Mouse (Mus musculus): ENCODE measurements around the gene Arhgap23. TPM values are rescaled to one million over a fixed set of nuclear protein-coding genes. Genes with fewer than 3 reads are reported as not detected.

Gene Arhgap23
- polyA plus RNA-seq, 1 experiment from 2014 or later = 7.9 TPM

DNA sequence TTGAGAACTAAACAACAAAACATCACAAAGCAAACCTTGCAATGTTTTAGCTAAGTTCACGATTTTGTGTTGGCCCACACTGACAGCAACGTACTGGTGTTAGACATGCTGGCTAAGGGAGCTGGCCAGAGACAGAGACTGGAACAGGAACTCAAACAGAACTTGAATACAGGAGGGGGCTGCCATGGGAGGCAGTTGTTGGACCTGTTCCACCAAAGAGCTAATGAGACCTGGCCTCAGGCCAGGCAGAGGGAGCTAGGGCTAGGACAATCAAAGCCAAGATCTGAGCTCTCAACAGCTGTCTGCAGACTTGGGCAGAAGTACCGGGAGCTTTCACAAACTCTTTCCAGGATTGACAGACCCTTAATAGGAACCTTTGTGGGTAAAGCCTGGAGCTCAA, 125.3 kb downstream of the Arhgap23 start:
- Histone ChIP-seq H3K9me3 (ENCODE audit: low read depth, low read length) (no peaks in the 10 kb centered on the region), H3K4me1 (ENCODE audit: insufficient read depth) (peaks cover 4% of the 10 kb centered on the region; the same call in 1 of the 2 replicates), H3K9ac (no peak overlapping the region), H3K4me2 (no peak overlapping the region), H3K36me3 (ENCODE audit: insufficient read depth) (no peaks in the 10 kb centered on the region), H3K27me3 (ENCODE audit: insufficient read depth, low read length) (peaks cover 49% of the 10 kb centered on the region), H3K4me3 (ENCODE audit: low read depth, low read length) (no peak overlapping the region), H3K27ac (ENCODE audit: low read depth) (no peak overlapping the region)
- TF ChIP-seq CTCF (IDR thresholded peaks at IDR 0.05; ENCODE audit: low read depth) = no peak
- DNase-seq = peak; percentile 87
- ATAC-seq (ENCODE audit: insufficient read depth) = no peak
- 15% methylated on average over 3 of the region's 3 CpGs for WGBS

GRCm38 (mm10) chr11:97542171-97543150, 127.1 kb downstream of the Arhgap23 start:
- H3K4me2 ChIP-seq = no peak overlapping the region
- no peak overlapping the region for H3K9ac ChIP-seq
- no peak overlapping the region for H3K27ac ChIP-seq (ENCODE audit: low read depth)
- TF ChIP-seq CTCF (IDR thresholded peaks at IDR 0.05; ENCODE audit: low read depth) = no peak
- no peak for DNase-seq
- no peaks in the 10 kb centered on the region for H3K36me3 ChIP-seq (ENCODE audit: insufficient read depth)
- no peak overlapping the region for H3K4me3 ChIP-seq (ENCODE audit: low read depth, low read length)
- H3K4me1 ChIP-seq (ENCODE audit: insufficient read depth) = no peaks in the 10 kb centered on the region
- H3K27me3 ChIP-seq (ENCODE audit: insufficient read depth, low read length) = peaks cover 49% of the 10 kb centered on the region
- no peaks in the 10 kb centered on the region for H3K9me3 ChIP-seq (ENCODE audit: low read depth, low read length)
- ATAC-seq (ENCODE audit: insufficient read depth) = no peak
- 75% methylated on average over 22 of the region's 22 CpGs for WGBS

DNA sequence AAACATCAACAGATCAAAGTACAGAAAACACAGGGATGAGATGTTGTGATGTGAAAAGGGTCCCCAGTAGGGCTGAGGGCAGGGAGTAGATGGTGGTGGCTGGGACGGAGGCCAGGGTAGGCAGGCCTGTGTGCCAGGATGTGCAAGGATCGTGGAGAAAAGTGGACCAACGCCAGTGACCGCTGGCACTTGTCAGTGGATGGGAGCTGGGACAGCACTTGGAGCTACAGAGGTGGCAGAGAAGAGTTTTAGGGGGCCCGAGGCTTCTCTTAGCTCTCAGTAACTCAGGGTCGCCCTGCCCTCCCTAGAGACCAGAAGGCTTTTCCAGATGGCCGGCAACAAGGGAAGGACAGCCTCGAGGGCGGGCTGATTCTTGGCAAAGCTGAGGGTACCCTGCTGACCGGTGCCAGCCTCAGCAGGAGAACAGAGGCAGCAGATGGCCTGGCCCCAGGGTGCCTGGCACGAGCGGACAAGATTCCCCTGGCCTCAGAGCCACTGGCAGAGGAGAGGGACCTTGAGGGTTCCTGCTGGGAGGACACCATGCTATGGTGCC, 127.9 kb downstream of the Arhgap23 start:
- peaks cover 49% of the 10 kb centered on the region for H3K27me3 ChIP-seq (ENCODE audit: insufficient read depth, low read length)
- DNase-seq (no peak), ATAC-seq (ENCODE audit: insufficient read depth) (no peak)
- H3K9ac ChIP-seq = no peak overlapping the region
- no peak for TF ChIP-seq CTCF (IDR thresholded peaks at IDR 0.05; ENCODE audit: low read depth)
- H3K4me2 ChIP-seq = no peak overlapping the region
- WGBS = 57% methylated on average over 12 of the region's 12 CpGs
- no peaks in the 10 kb centered on the region for H3K9me3 ChIP-seq (ENCODE audit: low read depth, low read length)
- no peak overlapping the region for H3K4me3 ChIP-seq (ENCODE audit: low read depth, low read length)
- no peaks in the 10 kb centered on the region for H3K36me3 ChIP-seq (ENCODE audit: insufficient read depth)
- H3K4me1 ChIP-seq (ENCODE audit: insufficient read depth) = no peaks in the 10 kb centered on the region
- H3K27ac ChIP-seq (ENCODE audit: low read depth) = no peak overlapping the region

GRCm38 (mm10) chr11:97543883-97544282, 128.6 kb downstream of the Arhgap23 start:
- no peak for TF ChIP-seq CTCF (IDR thresholded peaks at IDR 0.05; ENCODE audit: low read depth)
- H3K9me3 ChIP-seq (ENCODE audit: low read depth, low read length) = no peaks in the 10 kb centered on the region
- DNase-seq (no peak), ATAC-seq (ENCODE audit: insufficient read depth) (no peak)
- no peak overlapping the region for H3K9ac ChIP-seq
- no peak overlapping the region for H3K4me2 ChIP-seq
- no peak overlapping the region for H3K27ac ChIP-seq (ENCODE audit: low read depth)
- no peaks in the 10 kb centered on the region for H3K4me1 ChIP-seq (ENCODE audit: insufficient read depth)
- H3K27me3 ChIP-seq (ENCODE audit: insufficient read depth, low read length) = peaks cover 51% of the 10 kb centered on the region
- no peak overlapping the region for H3K4me3 ChIP-seq (ENCODE audit: low read depth, low read length)
- WGBS = 74% methylated on average over 9 of the region's 9 CpGs
- H3K36me3 ChIP-seq (ENCODE audit: insufficient read depth) = no peaks in the 10 kb centered on the region

- no peaks in the 10 kb centered on the region for H3K4me1 ChIP-seq (ENCODE audit: insufficient read depth)
- peak overlapping the region; percentile 44; the same call in 1 of the 2 replicates for H3K9ac ChIP-seq
- no peak overlapping the region for H3K27ac ChIP-seq (ENCODE audit: low read depth)
- WGBS = 4% methylated on average over 26 of the region's 26 CpGs
- ATAC-seq (ENCODE audit: insufficient read depth) (peak; percentile 10; the same call in 1 of the 2 replicates), DNase-seq (no peak)
- H3K4me3 ChIP-seq (ENCODE audit: low read depth, low read length) = peak overlapping the region; percentile 55
- no peaks in the 10 kb centered on the region for H3K36me3 ChIP-seq (ENCODE audit: insufficient read depth)
- peaks cover 72% of the 10 kb centered on the region for H3K27me3 ChIP-seq (ENCODE audit: insufficient read depth, low read length)
- H3K4me2 ChIP-seq = peak overlapping the region; percentile 99
- TF ChIP-seq CTCF (IDR thresholded peaks at IDR 0.05; ENCODE audit: low read depth) = no peak
- no peaks in the 10 kb centered on the region for H3K9me3 ChIP-seq (ENCODE audit: low read depth, low read length)
Measured at GRCm38 (mm10) chr11:97545808-97546560, 130.7 kb downstream of the Arhgap23 start.

GRCm38 (mm10) chr11:97546804-97547411, 131.6 kb downstream of the Arhgap23 start:
- peak overlapping the region; percentile 99 for H3K4me2 ChIP-seq
- H3K9me3 ChIP-seq (ENCODE audit: low read depth, low read length) = no peaks in the 10 kb centered on the region
- DNase-seq = peak; percentile 62
- H3K36me3 ChIP-seq (ENCODE audit: insufficient read depth) = no peaks in the 10 kb centered on the region
- no peak overlapping the region for H3K27ac ChIP-seq (ENCODE audit: low read depth)
- H3K9ac ChIP-seq = peak overlapping the region; percentile 44
- peaks cover 79% of the 10 kb centered on the region for H3K27me3 ChIP-seq (ENCODE audit: insufficient read depth, low read length)
- H3K4me1 ChIP-seq (ENCODE audit: insufficient read depth) = no peaks in the 10 kb centered on the region
- peak overlapping the region; percentile 55 for H3K4me3 ChIP-seq (ENCODE audit: low read depth, low read length)
- ATAC-seq (ENCODE audit: insufficient read depth) = peak; percentile 61; the same call in 1 of the 2 replicates
- under 1% methylated on average over 72 of the region's 73 CpGs for WGBS
- no peak for TF ChIP-seq CTCF (IDR thresholded peaks at IDR 0.05; ENCODE audit: low read depth)

All from lung, embryonic 14.5 days (tissue).